Mouse (Mus musculus) heart, embryonic 13.5 days (tissue): ENCODE data around the gene Csrnp2. TPM values are rescaled to one million over a fixed set of nuclear protein-coding genes. Genes with fewer than 3 reads are reported as not detected.
A peak's percentile ranks its signal among the peaks of the same experiment; 100 is the strongest.
"Not testable (repeated sequence)": the region's sequence is repeated elsewhere in the genome, so short reads cannot be mapped to it uniquely, and the experiment has no call there.

Experiments used
- ATAC-seq: fragments of 200-750 bp; cut with Nextera tagmentation; 2 replicates; pipeline ENCODE4 v1.8.0; 2017; ENCODE audit warnings: moderate TSS enrichment; ENCODE audit not compliant: insufficient number of reproducible peaks, low FRiP score, low TSS enrichment; ENCODE audit errors: extremely low read depth
- H3K27ac ChIP-seq: fragments of 300-500 bp; sonication (generic); replicated peaks from 2 replicates; pipeline ENCODE4 v1.5.1; 2015; ENCODE audit warnings: moderate library complexity, mild to moderate bottlenecking, inconsistent platforms
- H3K27me3 ChIP-seq: fragments of 300-500 bp; sonication (generic); replicated peaks from 2 replicates; pipeline ENCODE4 v1.6.1; 2015; ENCODE audit warnings: mild to moderate bottlenecking, inconsistent platforms
- H3K36me3 ChIP-seq: fragments of 300-500 bp; sonication (generic); 2 replicates; pipeline ENCODE4 v1.6.1; 2015; ENCODE audit warnings: mild to moderate bottlenecking, inconsistent platforms
- H3K4me1 ChIP-seq: fragments of 300-500 bp; sonication (generic); 2 replicates; pipeline ENCODE4 v1.6.1; 2015; ENCODE audit warnings: inconsistent platforms
- H3K4me2 ChIP-seq: fragments of 300-500 bp; sonication (generic); 2 replicates; pipeline ENCODE4 v1.6.1; 2015; ENCODE audit warnings: inconsistent platforms, mild to moderate bottlenecking, moderate library complexity
- H3K4me3 ChIP-seq: fragments of 300-500 bp; sonication (generic); 2 replicates; pipeline ENCODE4 v1.5.1; 2015; ENCODE audit warnings: moderate library complexity, mild to moderate bottlenecking, inconsistent platforms
- H3K9ac ChIP-seq: fragments of 300-500 bp; sonication (generic); 2 replicates; pipeline ENCODE4 v1.6.1; 2015; ENCODE audit warnings: inconsistent platforms, mild to moderate bottlenecking, moderate library complexity
- H3K9me3 ChIP-seq: fragments of 300-500 bp; sonication (generic); 2 replicates; pipeline ENCODE4 v1.6.1; 2016; ENCODE audit warnings: inconsistent platforms
- WGBS: fragments of 180-500 bp; shearing (Covaris S2); methylation state at CpG from one replicate; pipeline ENCODE4 v1.1.7; 2015; ENCODE audit warnings: mixed read lengths; 5-methylcytosine and 5-hydroxymethylcytosine counted together
- polyA plus RNA-seq: library from polyadenylated mRNA; unstranded; fragments of >200 nt; fragmentation: Nextera tagmentation; extraction: Ambion mirVana; gene quantifications from 2 replicates; pipeline ENCODE4 v1.2.1, GENCODE M21; 2015

Csrnp2 gene
- polyA plus RNA-seq, 1 experiment from 2014 or later = 8.7 TPM

GRCm38 (mm10) chr15:100510072-100510471 is 14.8 kb upstream of the Csrnp2 start:
- Histone ChIP-seq H3K9me3 (no peaks in the 10 kb centered on the region), H3K4me3 (no peak overlapping the region), H3K9ac (no peak overlapping the region), H3K27ac (no peak overlapping the region), H3K36me3 (peaks cover 93% of the 10 kb centered on the region), H3K4me2 (no peak overlapping the region), H3K4me1 (peaks cover 7% of the 10 kb centered on the region), H3K27me3 (no peaks in the 10 kb centered on the region)
- WGBS = 93% methylated on average over 11 of the region's 11 CpGs
- no peak for ATAC-seq

DNA sequence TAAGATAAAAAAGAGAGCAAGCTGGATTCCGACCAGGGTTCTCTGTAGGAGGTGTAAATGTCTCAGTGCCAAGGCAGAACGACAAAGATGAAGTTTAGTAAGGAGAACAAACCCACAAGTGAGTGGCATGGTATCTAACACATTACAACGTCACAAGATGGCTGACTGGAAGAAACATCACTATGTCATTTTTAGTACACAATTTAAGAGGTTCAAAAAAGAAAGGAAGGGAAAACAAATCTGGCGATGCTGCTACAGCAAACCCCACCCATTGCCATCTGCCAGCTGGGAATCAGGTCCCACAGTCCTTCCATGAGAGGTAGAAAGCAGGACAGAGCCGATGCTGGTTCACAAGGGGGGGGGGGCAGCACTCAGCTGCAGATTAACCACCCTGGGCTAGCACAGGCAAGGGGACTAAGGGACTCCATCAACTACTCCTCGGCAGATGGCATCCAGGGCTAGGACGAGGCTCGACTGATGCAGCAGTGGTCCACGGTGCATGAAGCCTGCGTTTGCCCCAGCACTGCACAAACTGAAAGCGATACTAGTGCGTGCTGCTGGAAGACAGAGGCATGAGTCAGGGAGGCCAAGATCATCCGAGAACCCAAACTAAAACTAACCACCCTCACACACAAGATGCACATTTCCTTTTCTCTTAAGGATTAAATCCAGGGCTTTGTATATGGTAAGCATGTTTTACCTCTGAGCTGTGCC is 13.3 kb upstream of the Csrnp2 start:
- H3K27me3 ChIP-seq = no peaks in the 10 kb centered on the region
- no peak overlapping the region for H3K4me2 ChIP-seq
- H3K27ac ChIP-seq = no peak overlapping the region
- H3K9ac ChIP-seq = no peak overlapping the region
- peaks cover 12% of the 10 kb centered on the region for H3K4me1 ChIP-seq
- peaks cover 93% of the 10 kb centered on the region for H3K36me3 ChIP-seq
- H3K9me3 ChIP-seq = no peaks in the 10 kb centered on the region
- ATAC-seq = no peak
- no peak overlapping the region for H3K4me3 ChIP-seq
- 89% methylated on average over 13 of the region's 13 CpGs for WGBS

DNA sequence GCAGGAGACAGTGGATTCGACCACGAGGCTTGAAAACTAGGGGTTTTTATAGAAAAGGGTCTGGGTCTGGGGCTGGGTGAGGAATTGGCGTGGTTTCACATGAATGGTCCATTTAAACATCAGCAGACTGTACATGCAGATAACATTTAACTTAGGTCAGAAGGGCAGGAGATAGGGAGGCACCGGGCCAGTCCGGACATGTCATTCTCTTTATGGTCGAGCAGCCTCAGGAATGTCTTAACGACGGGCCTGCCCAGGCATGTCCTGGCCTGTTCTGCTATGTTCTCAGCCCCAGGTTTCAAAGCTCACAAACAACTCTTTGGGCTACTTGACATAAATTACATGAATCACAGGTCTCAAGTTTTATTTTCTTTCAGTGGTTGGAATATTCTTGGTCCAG is 4.2 kb upstream of the Csrnp2 start:
- H3K27ac ChIP-seq, H3K4me3 ChIP-seq, ATAC-seq, H3K4me2 ChIP-seq, H3K27me3 ChIP-seq, H3K9me3 ChIP-seq, H3K9ac ChIP-seq: not testable (repeated sequence)
- H3K36me3 ChIP-seq = peaks cover 17% of the 10 kb centered on the region
- H3K4me1 ChIP-seq = peaks cover 10% of the 10 kb centered on the region
- WGBS = 60% methylated on average over 8 of the region's 8 CpGs

DNA sequence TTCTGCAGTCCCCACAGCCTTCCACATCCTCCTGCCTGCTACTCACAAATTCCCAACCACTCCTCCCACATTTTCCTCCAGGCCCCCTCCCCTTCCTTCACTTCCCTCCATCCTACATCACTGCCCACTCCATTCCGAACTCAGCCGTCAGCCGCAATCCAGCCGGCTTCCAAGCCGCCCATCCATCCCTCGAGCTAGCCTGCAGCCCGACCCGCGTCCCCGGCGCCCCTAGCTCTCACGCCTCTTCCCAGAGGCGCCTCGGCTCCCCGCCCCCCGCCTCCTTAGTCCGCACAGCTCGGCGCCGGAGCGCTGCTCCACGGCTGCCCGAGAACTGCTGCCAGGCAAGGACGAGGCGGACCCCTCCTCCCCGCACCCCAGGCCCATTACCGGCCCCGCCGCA is 641 bp downstream of the Csrnp2 start:
- Histone ChIP-seq H3K4me3 (peak overlapping the region; percentile 90), H3K36me3 (no peaks in the 10 kb centered on the region; the same call in 1 of the 2 replicates), H3K9ac (peak overlapping the region; percentile 97), H3K27me3 (no peaks in the 10 kb centered on the region), H3K4me1 (peaks cover 52% of the 10 kb centered on the region), H3K27ac (peak overlapping the region; percentile 91), H3K9me3 (no peaks in the 10 kb centered on the region), H3K4me2 (peak overlapping the region; percentile 94)
- peak; percentile 38; the same call in 1 of the 2 replicates for ATAC-seq
- WGBS = under 1% methylated on average over 28 of the region's 29 CpGs

- no peak overlapping the region for H3K27ac ChIP-seq
- no peaks in the 10 kb centered on the region for H3K27me3 ChIP-seq
- no peaks in the 10 kb centered on the region for H3K9me3 ChIP-seq
- peaks cover 16% of the 10 kb centered on the region for H3K36me3 ChIP-seq
- H3K4me1 ChIP-seq = peaks cover 75% of the 10 kb centered on the region
- no peak for ATAC-seq
- 59% methylated on average over 9 of the region's 9 CpGs for WGBS
- no peak overlapping the region for H3K4me3 ChIP-seq
- peak overlapping the region; percentile 5; the same call in 1 of the 2 replicates for H3K4me2 ChIP-seq
- no peak overlapping the region for H3K9ac ChIP-seq
Observed at GRCm38 (mm10) chr15:100491966-100492365, 3.3 kb downstream of the Csrnp2 start.

DNA sequence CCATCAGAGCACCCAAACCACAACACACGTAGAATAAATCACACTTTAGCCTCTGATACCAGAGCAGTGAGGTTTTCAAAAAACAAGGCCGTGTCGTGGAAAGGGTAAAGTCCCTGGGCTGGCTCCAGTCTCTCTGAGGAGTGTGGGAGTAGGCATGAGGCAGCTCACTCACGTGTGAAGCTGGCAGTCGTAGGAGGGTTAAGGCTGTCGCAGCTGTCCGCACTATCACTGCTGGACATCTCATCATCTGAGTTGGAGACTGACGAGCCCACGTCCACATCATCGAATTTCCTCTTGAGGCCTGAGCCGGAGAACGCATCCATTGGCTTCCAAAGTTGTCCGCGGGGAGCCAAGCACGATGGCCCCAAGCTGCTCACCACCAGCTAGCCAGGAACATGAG is 6.0 kb downstream of the Csrnp2 start:
- peak overlapping the region; percentile 53 for H3K9ac ChIP-seq
- peak overlapping the region; percentile 25; the same call in 1 of the 2 replicates for H3K4me2 ChIP-seq
- peaks cover 76% of the 10 kb centered on the region for H3K4me1 ChIP-seq
- H3K27ac ChIP-seq = peak overlapping the region; percentile 48
- peaks cover 42% of the 10 kb centered on the region for H3K36me3 ChIP-seq
- H3K27me3 ChIP-seq = no peaks in the 10 kb centered on the region
- no peaks in the 10 kb centered on the region for H3K9me3 ChIP-seq
- no peak overlapping the region for H3K4me3 ChIP-seq
- no peak for ATAC-seq
- WGBS = 67% methylated on average over 15 of the region's 15 CpGs

DNA sequence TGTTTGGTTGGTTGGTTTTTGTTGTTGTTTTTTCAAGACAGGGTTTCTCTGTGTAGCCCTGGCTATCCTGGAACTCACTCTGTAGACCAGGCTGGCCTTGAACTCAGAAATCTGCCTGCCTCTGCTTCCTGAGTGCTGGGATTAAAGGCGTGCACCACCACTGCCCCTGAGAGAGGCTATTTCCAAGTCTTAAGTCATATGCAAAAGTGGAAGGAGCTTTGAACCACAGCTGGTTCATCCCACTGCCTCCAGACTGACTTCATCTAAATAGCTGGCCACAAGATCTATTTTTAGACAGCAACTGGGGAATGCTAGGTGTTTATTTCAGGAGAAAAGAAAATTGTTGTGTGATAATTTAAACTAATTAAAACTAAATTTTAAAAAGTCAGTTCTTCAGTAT is 7.0 kb downstream of the Csrnp2 start:
- Histone ChIP-seq H3K36me3 (peaks cover 51% of the 10 kb centered on the region), H3K4me1 (peaks cover 66% of the 10 kb centered on the region)
- not testable (repeated sequence) for H3K27me3 ChIP-seq, H3K27ac ChIP-seq, H3K4me2 ChIP-seq, H3K4me3 ChIP-seq, ATAC-seq, H3K9me3 ChIP-seq, H3K9ac ChIP-seq
- 52% methylated on average over 1 of the region's 1 CpGs for WGBS

DNA sequence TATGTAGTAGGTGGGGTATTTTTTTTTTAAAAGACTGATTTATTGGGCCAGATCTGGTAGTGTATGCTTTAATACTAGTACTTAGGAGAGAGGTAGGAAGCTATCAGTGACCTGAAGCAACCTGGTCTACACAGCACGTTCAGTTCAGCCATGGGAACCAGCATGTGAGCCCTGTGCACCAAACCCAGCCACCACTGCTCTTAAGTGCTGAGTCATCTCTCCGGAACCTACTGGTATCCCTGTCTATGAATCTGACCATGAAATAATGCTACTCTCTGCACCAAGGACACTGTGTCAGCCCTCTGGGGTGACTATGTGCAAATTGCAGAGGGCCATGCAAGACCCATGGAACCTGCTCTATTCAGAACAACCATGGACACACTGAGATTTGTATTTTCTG is 8.2 kb downstream of the Csrnp2 start:
- H3K4me3 ChIP-seq = no peak overlapping the region
- no peak for ATAC-seq
- no peak overlapping the region for H3K27ac ChIP-seq
- peaks cover 55% of the 10 kb centered on the region for H3K4me1 ChIP-seq
- no peak overlapping the region for H3K4me2 ChIP-seq
- H3K9me3 ChIP-seq = no peaks in the 10 kb centered on the region
- H3K27me3 ChIP-seq = no peaks in the 10 kb centered on the region
- peaks cover 63% of the 10 kb centered on the region for H3K36me3 ChIP-seq
- 81% methylated on average over 2 of the region's 2 CpGs for WGBS
- no peak overlapping the region for H3K9ac ChIP-seq

GRCm38 (mm10) chr15:100486450-100486849 is 8.8 kb downstream of the Csrnp2 start:
- 43% methylated on average over 7 of the region's 7 CpGs for WGBS
- Histone ChIP-seq H3K36me3 (peaks cover 69% of the 10 kb centered on the region), H3K4me1 (peaks cover 49% of the 10 kb centered on the region), H3K4me3 (no peak overlapping the region), H3K9me3 (no peaks in the 10 kb centered on the region), H3K27ac (no peak overlapping the region), H3K4me2 (no peak overlapping the region), H3K27me3 (no peaks in the 10 kb centered on the region), H3K9ac (0 out of 2 replicates have a peak overlapping the region, but pooled peaks have one; percentile 14)
- ATAC-seq = no peak

GRCm38 (mm10) chr15:100485576-100485975 is 9.7 kb downstream of the Csrnp2 start:
- no peak overlapping the region for H3K27ac ChIP-seq
- 83% methylated on average over 3 of the region's 3 CpGs for WGBS
- no peak overlapping the region for H3K4me2 ChIP-seq
- peaks cover 40% of the 10 kb centered on the region for H3K4me1 ChIP-seq
- no peak overlapping the region for H3K4me3 ChIP-seq
- H3K36me3 ChIP-seq = peaks cover 78% of the 10 kb centered on the region
- H3K9me3 ChIP-seq = no peaks in the 10 kb centered on the region
- no peak overlapping the region for H3K9ac ChIP-seq
- no peaks in the 10 kb centered on the region for H3K27me3 ChIP-seq
- ATAC-seq = no peak

DNA sequence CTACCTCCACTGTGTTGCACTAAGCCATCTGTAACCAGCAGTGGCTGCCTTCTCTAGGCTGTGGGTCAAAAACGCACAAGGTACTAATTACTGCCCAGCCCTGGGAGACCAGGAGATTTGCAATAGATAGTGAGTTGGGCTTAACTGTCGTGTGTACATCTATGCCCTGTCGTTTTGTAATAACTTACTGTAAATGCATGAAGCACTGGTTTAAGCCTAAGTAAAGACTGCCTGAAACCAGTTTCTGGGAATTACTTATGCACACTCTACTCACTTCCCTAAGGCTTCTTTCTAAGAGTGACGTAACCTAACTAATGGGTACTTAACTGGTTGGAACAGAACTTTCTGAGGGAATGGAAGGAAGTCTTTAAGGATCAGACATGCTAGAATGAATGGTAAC is 16.4 kb downstream of the Csrnp2 start:
- H3K27me3 ChIP-seq = no peaks in the 10 kb centered on the region
- no peak overlapping the region for H3K27ac ChIP-seq
- no peak for ATAC-seq
- H3K9ac ChIP-seq = no peak overlapping the region
- 83% methylated on average over 4 of the region's 4 CpGs for WGBS
- no peaks in the 10 kb centered on the region for H3K4me1 ChIP-seq
- H3K36me3 ChIP-seq = peaks cover 99% of the 10 kb centered on the region
- no peak overlapping the region for H3K4me2 ChIP-seq
- H3K4me3 ChIP-seq = no peak overlapping the region
- no peaks in the 10 kb centered on the region for H3K9me3 ChIP-seq

DNA sequence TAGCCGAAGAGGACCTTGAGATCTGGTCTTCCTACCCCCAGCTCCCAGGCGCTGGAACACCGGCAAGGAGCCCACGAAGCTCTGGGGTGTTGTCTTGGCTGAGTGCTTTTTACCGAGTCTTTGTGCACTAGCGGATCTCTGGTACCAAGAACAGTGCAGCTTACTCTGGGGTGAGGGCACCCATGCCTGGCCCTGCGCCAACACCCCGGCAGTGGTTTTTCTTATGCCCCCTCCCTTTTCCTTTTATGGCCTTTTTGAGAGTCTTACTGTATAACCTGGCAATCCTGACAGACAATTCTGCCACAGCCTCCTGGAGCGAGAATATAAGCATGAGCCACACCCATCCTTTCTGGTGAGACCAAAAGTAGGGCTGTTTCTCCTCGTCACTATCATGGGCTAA is 16.9 kb downstream of the Csrnp2 start:
- ATAC-seq = no peak
- Histone ChIP-seq H3K27ac (no peak overlapping the region), H3K4me3 (no peak overlapping the region), H3K36me3 (peaks cover 99% of the 10 kb centered on the region), H3K9ac (no peak overlapping the region), H3K4me2 (no peak overlapping the region), H3K4me1 (no peaks in the 10 kb centered on the region), H3K27me3 (no peaks in the 10 kb centered on the region), H3K9me3 (no peaks in the 10 kb centered on the region)
- 82% methylated on average over 10 of the region's 10 CpGs for WGBS
